Mouse (Mus musculus): ENCODE measurements around the gene Ercc2. TPM values are rescaled to one million over a fixed set of nuclear protein-coding genes. Genes with fewer than 3 reads are reported as not detected.

Gene Ercc2
- 36.5 and 70.7 TPM in 2 replicates for polyA plus RNA-seq (2012; rRNA removed; ENCODE audit: low replicate concordance)

DNA sequence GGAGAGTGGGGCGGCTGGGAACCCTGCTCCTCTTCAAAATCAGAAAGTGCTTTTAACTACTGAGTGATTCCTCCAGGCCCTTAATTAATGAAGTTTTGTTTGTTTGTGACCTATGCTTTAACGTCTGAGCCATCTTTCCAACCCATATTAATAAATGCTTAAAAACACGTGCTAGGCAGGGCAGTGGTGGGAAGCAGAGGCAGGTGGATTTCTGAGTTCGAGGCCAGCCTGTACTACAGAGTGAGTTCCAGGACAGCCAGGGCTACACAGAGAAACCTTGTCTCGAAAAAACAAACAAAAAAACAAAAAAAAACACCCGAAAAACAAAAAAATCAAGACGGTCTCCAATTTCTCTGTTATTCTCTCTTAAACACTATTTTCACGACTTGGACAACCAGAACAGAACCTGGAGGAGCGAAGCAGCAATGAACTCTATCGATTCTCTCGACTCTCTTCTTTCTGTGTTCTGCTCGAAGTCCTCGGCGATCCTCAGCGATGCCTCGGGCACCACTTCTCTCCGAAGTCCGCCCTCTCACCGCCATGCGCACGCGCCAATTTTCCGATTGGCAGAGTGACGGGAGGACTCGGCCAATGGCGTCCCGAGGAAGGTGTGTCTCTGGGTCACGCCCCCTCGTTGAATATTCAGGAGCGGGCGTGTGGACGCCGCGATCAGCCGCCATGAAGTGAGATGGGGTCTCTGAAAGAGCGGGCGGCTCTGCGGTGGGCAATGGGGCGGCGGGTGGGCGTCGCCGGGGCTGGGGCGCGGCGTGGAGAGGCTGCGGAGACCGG lies at the start of gene Ercc2:
Ercc2 (plus strand) TSS at position 634 of the 789 bp plus-strand sequence.

DNA sequence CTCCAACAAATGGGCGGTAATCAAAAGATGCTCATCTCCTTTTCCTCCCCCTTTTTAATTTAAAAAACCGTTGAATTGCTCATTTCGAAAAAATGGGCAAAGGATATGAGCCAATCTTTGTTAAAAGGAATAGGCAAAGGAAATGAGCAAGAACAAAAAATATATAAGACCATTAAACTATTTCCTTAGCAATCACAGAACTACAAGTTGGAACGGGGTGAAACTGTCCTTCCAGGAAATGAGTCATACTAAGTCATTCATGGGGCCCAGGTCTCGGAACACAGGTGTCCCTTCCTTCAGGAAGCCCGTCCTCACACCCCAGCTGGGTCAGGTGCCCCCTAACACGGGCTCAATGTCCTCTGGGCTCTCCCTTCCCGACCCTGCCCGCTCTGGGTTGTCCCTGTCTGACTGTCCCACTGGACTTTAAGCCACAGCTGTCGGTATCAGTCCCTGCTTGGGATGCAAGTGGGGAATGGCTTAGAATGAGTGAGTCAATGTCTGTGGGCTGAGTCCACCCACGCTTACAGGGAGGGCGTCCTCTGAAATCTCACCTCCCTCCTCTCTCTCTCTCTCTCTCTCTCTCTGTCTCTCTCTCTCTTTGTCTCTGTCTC lies 37.5 kb upstream of the Ercc2 start, which contains the start of gene Ercc1:
Ercc1 (plus strand) TSS at position 542 of the 611 bp plus-strand sequence.

DNA sequence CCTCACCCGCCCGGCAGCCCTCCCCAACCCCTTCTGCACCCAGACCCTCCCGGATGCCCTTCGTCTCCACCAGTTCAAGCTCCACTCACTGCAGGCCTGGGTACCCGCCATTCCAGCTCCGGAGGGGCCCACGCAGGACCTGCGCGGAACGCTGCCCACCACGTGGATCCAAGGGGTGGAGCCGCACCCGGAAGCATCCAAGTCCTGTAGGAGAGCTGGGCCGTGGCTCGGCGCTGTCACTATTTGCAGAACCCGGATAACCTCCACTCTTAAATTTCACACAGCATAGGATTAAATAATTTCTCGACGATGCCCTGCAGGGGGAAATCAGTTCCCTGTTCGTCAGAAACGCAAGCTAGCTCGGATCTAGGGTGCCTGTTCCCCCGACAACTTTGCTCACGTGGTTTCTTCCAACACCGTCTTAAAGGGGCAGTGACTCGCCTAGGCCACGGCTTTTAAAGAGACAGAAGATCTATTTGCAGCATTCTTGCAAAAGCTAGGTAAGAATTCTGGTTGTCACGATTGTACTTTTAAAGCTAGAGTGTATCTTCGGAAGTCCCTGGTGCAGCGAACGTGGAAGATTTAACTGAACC lies 22.4 kb upstream of the Ercc2 start, which contains the start of the genes Cd3eap and Ppp1r13l:
Cd3eap (minus strand) TSS at position 185 of the 593 bp plus-strand sequence.
Ppp1r13l (plus strand) TSS at position 451 of the 593 bp plus-strand sequence.

DNA sequence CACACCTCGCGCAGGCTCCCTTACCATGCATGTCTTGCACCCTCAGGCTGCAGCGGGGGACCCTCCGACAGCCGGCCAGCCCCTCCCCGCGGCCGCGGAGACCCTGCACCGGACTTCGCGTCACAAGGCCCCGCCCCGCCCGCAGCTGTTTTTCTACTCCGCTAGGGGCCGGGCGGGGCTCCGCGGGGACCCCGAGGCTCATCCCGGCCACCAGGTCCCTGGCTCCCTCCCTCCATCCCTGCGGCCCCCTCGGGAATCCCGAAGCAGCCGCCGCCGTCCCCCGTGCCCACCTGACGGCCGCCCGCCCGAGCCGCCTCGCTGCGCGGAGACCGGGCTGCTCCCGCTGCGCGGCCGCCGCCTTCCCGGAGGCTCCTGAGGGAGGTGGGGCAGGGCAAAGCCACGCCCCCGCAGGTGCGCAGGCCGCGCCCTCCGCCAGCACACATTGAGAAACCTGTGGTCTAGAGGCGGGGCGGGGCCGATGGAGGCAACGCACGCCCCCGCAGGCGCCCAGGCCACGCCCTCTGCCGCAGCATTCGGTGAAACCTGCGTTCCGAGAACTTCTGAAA lies 22.0 kb downstream of the Ercc2 start, which contains the start of gene Klc3:
Klc3 (minus strand) TSS at position 374 of the 566 bp plus-strand sequence.

DNA sequence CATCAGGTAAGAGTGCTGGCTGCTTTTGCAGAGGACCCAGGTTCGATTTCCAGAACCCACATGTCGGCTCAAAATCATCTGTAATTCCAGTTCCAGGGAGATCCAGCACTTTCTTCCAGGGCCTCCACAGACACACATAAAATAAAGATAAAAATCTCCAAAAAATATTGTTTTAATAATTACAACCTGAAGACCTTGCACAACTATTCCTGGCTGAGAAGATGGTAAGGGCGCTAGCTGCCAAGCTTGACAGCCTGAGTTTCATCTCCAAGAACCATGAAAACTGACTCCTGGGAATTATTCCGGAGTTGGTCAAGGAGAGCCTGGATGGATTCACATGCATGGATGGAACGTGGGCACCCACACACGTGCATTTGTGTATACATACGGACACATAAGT lies 22.7 kb downstream of the Ercc2 start, which contains the start of gene Ckm:
Ckm (plus strand) TSS at position 301 of the 400 bp plus-strand sequence.

Other genes with a start within 250 kb of the Ercc2 start
- 16.7 and 25.1 TPM in 2 replicates for gene Qpctl, start 232.7 kb upstream of the Ercc2 start, polyA plus RNA-seq (2012; rRNA removed; ENCODE audit: low replicate concordance)
- 26.1 and 39.9 TPM in 2 replicates for gene Snrpd2, start 232.3 kb upstream of the Ercc2 start, polyA plus RNA-seq (2012; rRNA removed; ENCODE audit: low replicate concordance)
- 3.3 and 14.7 TPM in 2 replicates for gene Gipr, start 215.9 kb upstream of the Ercc2 start, polyA plus RNA-seq (2012; rRNA removed; ENCODE audit: low replicate concordance)
- gene Eml2, start 205.6 kb upstream of the Ercc2 start, polyA plus RNA-seq (2012; rRNA removed; ENCODE audit: low replicate concordance) = 34.2 and 47.4 TPM in 2 replicates
- gene Gpr4, start 169.5 kb upstream of the Ercc2 start, polyA plus RNA-seq (2012; rRNA removed; ENCODE audit: low replicate concordance) = 21.2 and 40.9 TPM in 2 replicates
- 43.4 and 43.9 TPM in 2 replicates for gene Opa3, start 153.7 kb upstream of the Ercc2 start, polyA plus RNA-seq (2012; rRNA removed; ENCODE audit: low replicate concordance)
- 104 and 192 TPM in 2 replicates for gene Vasp, start 110.2 kb upstream of the Ercc2 start, polyA plus RNA-seq (2012; rRNA removed; ENCODE audit: low replicate concordance)
- 0.20 TPM in 1 of 2 replicates, not detected in the other for gene Ppm1n, start 101.9 kb upstream of the Ercc2 start, polyA plus RNA-seq (2012; rRNA removed; ENCODE audit: low replicate concordance)
- 59.4 and 168 TPM in 2 replicates for gene Rtn2, start 99.4 kb upstream of the Ercc2 start, polyA plus RNA-seq (2012; rRNA removed; ENCODE audit: low replicate concordance)
- 0.85 and 1.2 TPM in 2 replicates for gene Fosb, start 72.0 kb upstream of the Ercc2 start, polyA plus RNA-seq (2012; rRNA removed; ENCODE audit: low replicate concordance)
- 66.5 and 93.4 TPM in 2 replicates for gene Ercc1, start 37.2 kb upstream of the Ercc2 start, polyA plus RNA-seq (2012; rRNA removed; ENCODE audit: low replicate concordance)
- gene Cd3eap, start 22.5 kb upstream of the Ercc2 start, polyA plus RNA-seq (2012; rRNA removed; ENCODE audit: low replicate concordance) = 5.2 and 9.0 TPM in 2 replicates
- gene Ppp1r13l, start 22.3 kb upstream of the Ercc2 start, polyA plus RNA-seq (2012; rRNA removed; ENCODE audit: low replicate concordance) = 14.0 and 14.9 TPM in 2 replicates
- 1.2 and 6.2 TPM in 2 replicates for gene Klc3, start 22.1 kb downstream of the Ercc2 start, polyA plus RNA-seq (2012; rRNA removed; ENCODE audit: low replicate concordance)
- gene Ckm, start 22.8 kb downstream of the Ercc2 start, polyA plus RNA-seq (2012; rRNA removed; ENCODE audit: low replicate concordance) = 0.70 and 5.6 TPM in 2 replicates
- 18.5 and 22.2 TPM in 2 replicates for gene Mark4, start 76.8 kb downstream of the Ercc2 start, polyA plus RNA-seq (2012; rRNA removed; ENCODE audit: low replicate concordance)
- gene Exoc3l2, start 81.3 kb downstream of the Ercc2 start, polyA plus RNA-seq (2012; rRNA removed; ENCODE audit: low replicate concordance) = 5.4 and 8.9 TPM in 2 replicates
- 10.2 and 10.3 TPM in 2 replicates for gene Bloc1s3, start 126.4 kb downstream of the Ercc2 start, polyA plus RNA-seq (2012; rRNA removed; ENCODE audit: low replicate concordance)
- 57.2 and 69.0 TPM in 2 replicates for gene Trappc6a, start 126.4 kb downstream of the Ercc2 start, polyA plus RNA-seq (2012; rRNA removed; ENCODE audit: low replicate concordance)
- gene Nkpd1, start 135.8 kb downstream of the Ercc2 start, polyA plus RNA-seq (2012; rRNA removed; ENCODE audit: low replicate concordance) = 0.12 and 0.17 TPM in 2 replicates
- 86.6 and 114 TPM in 2 replicates for gene Ppp1r37, start 181.1 kb downstream of the Ercc2 start, polyA plus RNA-seq (2012; rRNA removed; ENCODE audit: low replicate concordance)
- 3.0 and 3.7 TPM in 2 replicates for gene Zfp296, start 195.3 kb downstream of the Ercc2 start, polyA plus RNA-seq (2012; rRNA removed; ENCODE audit: low replicate concordance)
- 113 and 137 TPM in 2 replicates for gene Gemin7, start 195.6 kb downstream of the Ercc2 start, polyA plus RNA-seq (2012; rRNA removed; ENCODE audit: low replicate concordance)
- gene Clasrp, start 222.5 kb downstream of the Ercc2 start, polyA plus RNA-seq (2012; rRNA removed; ENCODE audit: low replicate concordance) = 61.1 and 124 TPM in 2 replicates
- gene Relb, start 247.4 kb downstream of the Ercc2 start, polyA plus RNA-seq (2012; rRNA removed; ENCODE audit: low replicate concordance) = 28.9 TPM in 2 replicates